Mouse (Mus musculus) heart, adult 2 months (tissue): ENCODE results near the gene Pus3.

ENCODE experiments used
- CTCF ChIP-seq: fragments of 200-600 bp; IDR thresholded peaks from 2 replicates; pipeline ENCODE4 v1.8.1; 2022; ENCODE audit warnings: antibody characterized with exemption, mild to moderate bottlenecking, moderate library complexity
- POLR2A ChIP-seq: fragments of 200-500 bp; IDR thresholded peaks from 2 replicates; pipeline ENCODE4 v1.6.1; 2011; ENCODE audit warnings: mild to moderate bottlenecking, low read depth, low read length, control low read depth; ENCODE audit not compliant: insufficient read depth

DNA sequence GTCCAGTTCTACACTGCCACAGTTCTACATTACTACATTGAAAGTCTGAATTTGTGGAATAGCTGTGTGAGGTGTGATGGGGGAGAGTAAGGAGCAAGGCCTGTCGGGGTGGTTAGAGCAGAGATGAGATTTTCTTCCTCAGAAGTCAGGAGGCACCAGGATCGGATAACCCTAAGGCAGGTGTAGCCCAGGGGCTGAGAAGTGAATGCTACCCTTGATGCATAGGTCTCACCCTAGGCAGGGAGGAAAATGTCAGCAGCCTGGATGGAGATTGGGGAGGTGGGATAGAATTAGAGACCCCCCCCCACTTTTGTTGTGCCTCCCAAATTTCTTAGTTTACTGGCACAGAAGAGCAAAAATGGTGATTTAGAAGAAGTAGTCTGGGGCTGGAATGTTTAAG is 36.2 kb upstream of the Pus3 start:
- TF ChIP-seq CTCF (no peak), POLR2A (no peak)
